Mouse (Mus musculus) right cerebral cortex, adult 2 months (tissue): ENCODE results near the gene Ctf1.
"Not testable (repeated sequence)": the region's sequence is repeated elsewhere in the genome, so short reads cannot be mapped to it uniquely, and the experiment has no call there.

Experiments
- DNase-seq, 2 experiments: peaks; one replicate each; pipeline ENCODE4 v3.0.0; 2021 to 2022; ENCODE audit warnings: low spot score in 2 of 2

The Ctf1 gene

DNA sequence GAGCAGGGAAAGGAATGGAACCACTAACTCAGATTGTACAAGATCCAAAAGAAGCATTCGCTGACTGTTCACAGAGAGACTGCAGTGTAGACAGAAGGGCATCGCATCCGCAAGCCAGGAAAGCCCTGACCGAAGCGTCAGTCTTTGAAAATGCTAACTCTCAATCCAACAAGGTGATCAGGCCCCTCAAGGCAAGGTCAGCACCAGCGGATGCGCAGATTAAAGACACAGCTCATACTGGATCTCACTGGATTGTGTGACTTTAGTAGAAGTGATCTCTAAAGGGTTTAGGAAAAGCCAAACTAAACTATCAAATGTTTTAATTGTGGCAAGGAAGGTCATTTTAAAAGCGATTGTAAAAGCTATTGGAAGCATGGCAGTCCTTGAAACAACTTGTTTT, 19.2 kb upstream of the Ctf1 start:
- no peak for DNase-seq

DNA sequence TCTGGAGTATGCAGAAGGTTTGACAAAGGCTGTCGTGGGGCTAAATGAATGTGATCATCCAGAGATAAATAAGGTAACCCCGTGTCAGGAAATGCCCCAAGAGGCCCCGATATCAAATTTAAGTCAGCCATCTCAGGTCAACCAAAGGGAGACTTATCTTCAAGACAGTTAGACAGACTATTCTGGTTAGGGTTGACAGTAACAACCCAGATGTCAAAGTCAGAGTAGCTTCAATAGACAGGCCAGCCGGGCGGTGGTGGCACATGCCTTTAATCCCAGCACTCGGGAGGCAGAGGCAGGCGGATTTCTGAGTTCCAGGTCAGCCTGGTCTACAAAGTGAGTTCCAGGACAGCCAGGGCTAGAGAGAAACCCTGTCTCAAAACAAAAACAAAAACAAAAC, 18.8 kb upstream of the Ctf1 start:
- DNase-seq: not testable (repeated sequence)

- DNase-seq: peak in 1 of 2 experiments; percentile 31
These were observed 13.6 kb upstream of the Ctf1 start for GRCm38 (mm10) chr7:127698986-127699385.

DNA sequence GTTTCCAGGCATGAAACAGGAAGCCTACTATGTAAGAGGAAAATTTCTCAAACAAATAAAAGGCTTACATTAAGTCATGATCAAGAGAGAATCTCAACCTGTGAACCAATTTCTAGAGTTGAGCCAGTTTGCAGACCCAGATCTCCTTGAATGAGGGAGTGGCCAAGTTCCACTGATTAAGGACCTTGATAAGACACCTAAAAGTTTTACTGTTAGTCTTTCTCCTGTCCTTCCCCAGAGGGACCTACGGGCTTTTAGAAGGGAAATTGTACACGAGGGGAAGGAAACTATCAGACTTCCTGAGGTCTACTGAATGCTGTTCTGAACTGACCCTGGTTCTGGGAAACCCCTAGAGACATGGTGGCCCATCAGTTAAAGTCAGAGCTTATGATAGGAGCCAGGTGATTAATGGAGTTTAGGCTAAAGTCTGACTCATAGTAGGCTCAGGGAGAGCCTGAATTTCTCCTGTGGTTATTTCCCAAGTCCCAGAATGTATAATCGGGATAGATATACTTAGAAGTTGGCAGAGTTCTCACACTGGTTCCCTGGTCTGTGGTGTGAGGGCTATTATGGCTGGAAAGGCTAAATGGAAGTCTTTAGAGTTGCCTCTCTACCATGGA, 11.7 kb upstream of the Ctf1 start:
- no peak for DNase-seq

- no peak for DNase-seq
These were observed 8.9 kb upstream of the Ctf1 start for GRCm38 (mm10) chr7:127703561-127704178.

DNA sequence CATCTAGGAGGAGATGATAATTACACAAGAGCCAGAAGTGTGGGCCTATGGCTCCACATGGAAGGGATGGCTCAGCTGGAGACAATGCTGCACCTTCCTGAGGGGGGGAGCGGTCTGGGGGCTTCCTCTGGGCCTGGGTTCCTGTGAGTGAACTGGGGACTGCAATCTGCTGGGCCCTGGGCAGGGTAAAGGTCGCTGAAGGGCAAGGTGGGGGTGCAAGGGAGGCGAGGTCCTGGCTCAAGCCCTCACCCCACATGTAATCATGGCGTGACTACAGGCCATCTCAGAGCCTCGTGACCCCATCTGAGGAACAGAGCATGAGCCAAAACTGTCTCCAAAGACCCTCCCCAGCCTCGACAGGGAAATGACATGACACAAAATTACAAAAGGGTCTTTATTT, 7.9 kb upstream of the Ctf1 start:
- DNase-seq: no peak

DNA sequence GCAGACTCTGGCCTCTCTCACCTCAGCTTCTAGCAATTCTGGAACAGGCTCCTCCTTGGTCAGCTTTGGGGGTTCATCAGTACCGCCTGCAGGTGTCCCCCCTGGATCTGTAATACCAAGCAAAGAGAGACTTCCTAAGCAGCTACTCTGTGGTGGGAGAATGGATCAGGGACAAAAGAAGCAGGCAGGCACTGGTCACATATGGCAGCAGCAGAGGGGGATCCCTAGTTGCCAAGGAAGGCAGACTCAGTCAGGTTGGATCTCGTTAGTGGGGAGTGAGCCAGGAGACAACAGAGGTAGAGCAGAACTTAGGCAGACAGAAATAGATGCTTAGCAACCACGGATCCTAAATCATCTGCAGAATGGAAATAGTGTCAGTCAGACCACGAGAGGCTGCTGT, 6.8 kb upstream of the Ctf1 start:
- no peak for DNase-seq

- no peak for DNase-seq
These were observed 5.2 kb upstream of the Ctf1 start for GRCm38 (mm10) chr7:127707045-127707956.

GRCm38 (mm10) chr7:127707957-127708206, 4.7 kb upstream of the Ctf1 start:
- no peak for DNase-seq

GRCm38 (mm10) chr7:127708207-127709078, 4.1 kb upstream of the Ctf1 start, which contains the start of gene Bcl7c:
Gene Bcl7c, minus strand, starts transcription at chr7:127708933.
- peak; percentile 81 to 88 for DNase-seq

- no peak for DNase-seq
These were observed 3.1 kb upstream of the Ctf1 start for GRCm38 (mm10) chr7:127709261-127709979.

- no peak for DNase-seq
These were observed 1.5 kb upstream of the Ctf1 start for GRCm38 (mm10) chr7:127711031-127711430.

- DNase-seq: no peak
These were observed 1.1 kb upstream of the Ctf1 start for GRCm38 (mm10) chr7:127711456-127711855.

DNA sequence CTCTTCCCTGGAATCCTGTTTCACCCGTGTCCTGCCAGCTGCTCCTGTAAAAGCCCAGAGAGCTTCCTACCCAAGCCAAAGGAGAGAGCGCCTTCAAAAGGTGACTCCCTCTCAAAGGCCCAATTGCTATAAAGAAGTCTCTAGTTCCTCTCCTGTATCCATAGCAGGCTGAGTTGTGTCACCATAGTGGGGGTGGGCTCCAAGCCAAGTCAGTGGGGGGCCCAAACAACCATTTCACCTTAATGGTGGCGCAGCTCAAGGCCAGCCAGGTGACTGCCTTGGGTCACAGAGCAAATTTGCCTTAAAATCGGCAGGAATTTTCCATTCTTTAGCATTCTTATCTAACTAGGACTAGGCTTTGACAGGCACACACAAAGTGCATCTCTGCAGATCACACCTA, 2.3 kb downstream of the Ctf1 start:
- DNase-seq: no peak

- DNase-seq: peak; percentile 53 to 67
These were observed 4.5 kb downstream of the Ctf1 start for GRCm38 (mm10) chr7:127716992-127717391.

DNA sequence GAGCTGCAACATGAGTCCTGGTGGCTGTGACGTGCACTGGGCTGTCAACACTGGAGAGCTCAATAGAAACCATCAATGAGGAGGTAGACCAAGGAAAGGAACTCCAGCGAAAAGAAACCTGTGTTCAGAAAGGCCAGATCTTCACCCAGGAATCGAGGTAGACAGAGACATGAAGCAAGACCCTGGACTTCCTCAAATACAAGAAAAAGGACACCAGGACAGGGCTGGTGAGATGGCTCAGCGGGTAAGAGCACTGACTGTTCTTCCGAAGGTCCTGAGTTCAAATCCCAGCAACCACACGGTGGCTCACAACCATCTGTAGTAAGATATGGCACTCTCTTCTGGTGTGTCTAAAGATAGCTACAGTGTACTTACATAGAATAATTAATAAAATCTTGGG, 5.8 kb downstream of the Ctf1 start:
- no peak for DNase-seq

- DNase-seq: no peak
These were observed 6.7 kb downstream of the Ctf1 start for GRCm38 (mm10) chr7:127719258-127719657.

DNA sequence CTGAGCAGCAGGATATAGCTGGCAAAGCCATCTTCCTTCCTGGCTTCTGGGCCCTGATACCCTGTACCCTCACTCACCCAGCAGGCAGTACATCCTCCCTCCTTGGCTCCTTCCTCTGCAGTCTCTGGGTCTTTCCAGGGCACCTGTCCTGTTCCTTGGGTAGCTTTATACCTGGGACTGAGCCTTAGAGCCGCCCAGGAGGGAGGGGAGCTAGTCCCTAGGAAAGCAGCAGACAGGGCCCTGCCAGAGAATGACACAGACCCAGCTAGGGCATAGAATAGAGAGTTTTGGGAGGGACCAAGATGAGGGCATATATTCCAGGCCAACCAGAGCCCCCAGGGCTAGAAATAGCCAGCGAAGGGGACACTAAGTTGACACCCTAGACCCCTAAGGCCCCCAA, 13.0 kb downstream of the Ctf1 start:
- DNase-seq: no peak

GRCm38 (mm10) chr7:127725924-127726323, 13.4 kb downstream of the Ctf1 start:
- DNase-seq: no peak

GRCm38 (mm10) chr7:127727898-127728297, 15.4 kb downstream of the Ctf1 start:
- no peak for DNase-seq

GRCm38 (mm10) chr7:127730170-127730569, 17.6 kb downstream of the Ctf1 start:
- no peak for DNase-seq
